Mouse (Mus musculus): ENCODE data around the gene Rab28. TPM values are rescaled to one million over a fixed set of nuclear protein-coding genes. Genes with fewer than 3 reads are reported as not detected.

Gene Rab28
- 112 TPM for polyA plus RNA-seq (2014; fragmentation: Illumina TruSeq; extraction: RNeasy Lipid Tissue Mini Kit (QIAGEN cat#74804); ENCODE audit: low read depth, low replicate concordance)

GRCm38 (mm10) chr5:41708051-41708630 is at the start of gene Rab28:
Rab28 (minus strand) TSS chr5:41708157.

Other genes with a start within 250 kb of the Rab28 start
- not detected for gene Nkx3-2, start 56.3 kb upstream of the Rab28 start, polyA plus RNA-seq (2014; fragmentation: Illumina TruSeq; extraction: RNeasy Lipid Tissue Mini Kit (QIAGEN cat#74804); ENCODE audit: low read depth, low replicate concordance)
- gene Bod1l, start 136.2 kb upstream of the Rab28 start, polyA plus RNA-seq (2014; fragmentation: Illumina TruSeq; extraction: RNeasy Lipid Tissue Mini Kit (QIAGEN cat#74804); ENCODE audit: low read depth, low replicate concordance), result 11.8 TPM

Data from heart, adult 10 weeks (tissue).